Mouse (Mus musculus): ENCODE measurements around the gene Ly6g6f. TPM values are rescaled to one million over a fixed set of nuclear protein-coding genes. Genes with fewer than 3 reads are reported as not detected.

Gene Ly6g6f
- polyA plus RNA-seq, 3 experiments from 2014 or later, result not detected

GRCm38 (mm10) chr17:35077786-35078233 is 7.6 kb downstream of the Ly6g6f start, which contains the start of gene Ly6g6d:
Gene Ly6g6d, minus strand, starts transcription at chr17:35078065.
- ATAC-seq, result no peak

GRCm38 (mm10) chr17:35077285-35077684 is 8.1 kb downstream of the Ly6g6f start:
- no peak for ATAC-seq

GRCm38 (mm10) chr17:35076507-35077176 is 8.8 kb downstream of the Ly6g6f start, which contains the start of gene Ly6g6e:
Gene Ly6g6e, plus strand, starts transcription at chr17:35076902.
- ATAC-seq, result no peak

DNA sequence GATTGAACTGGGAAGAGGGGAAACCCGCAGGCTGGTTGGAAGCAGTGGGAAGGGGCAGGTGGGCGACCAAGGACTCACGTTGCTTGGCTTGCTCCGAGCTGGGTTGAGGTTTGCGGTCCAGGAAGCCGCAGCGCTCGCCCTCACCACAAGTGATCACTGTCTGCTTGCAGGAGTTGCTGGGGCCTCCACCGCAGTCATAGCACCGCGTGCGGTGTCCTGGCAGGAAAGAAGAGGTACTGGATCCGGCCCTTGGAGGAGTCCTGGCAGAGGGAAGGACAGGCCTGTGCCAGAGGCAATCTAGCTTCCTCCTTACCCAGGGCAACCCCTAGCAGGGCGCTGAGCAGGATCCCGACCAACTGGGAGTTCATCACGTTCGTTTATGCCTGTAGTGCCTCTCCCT is 11.3 kb downstream of the Ly6g6f start:
- no peak for ATAC-seq

DNA sequence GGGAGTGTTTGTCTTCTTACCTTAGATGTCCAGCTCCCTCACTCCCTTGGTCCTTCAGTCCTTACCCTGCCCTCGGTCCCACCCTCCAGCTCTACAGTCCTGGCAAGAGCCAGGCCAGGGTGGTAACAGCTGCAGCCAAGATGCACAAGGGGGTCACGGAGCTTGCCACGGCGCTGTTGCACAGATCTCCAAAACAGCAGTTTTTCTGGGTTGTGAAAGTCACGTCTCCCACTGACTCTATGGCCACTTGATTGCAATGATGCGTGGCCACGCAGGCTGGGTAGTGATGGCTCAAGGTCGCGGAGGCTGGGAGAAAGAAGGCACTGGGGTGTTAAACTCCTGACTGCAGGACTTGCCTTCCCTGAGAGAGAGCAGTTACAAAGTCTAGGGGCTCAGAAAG is 14.0 kb downstream of the Ly6g6f start:
- ATAC-seq, result no peak

DNA sequence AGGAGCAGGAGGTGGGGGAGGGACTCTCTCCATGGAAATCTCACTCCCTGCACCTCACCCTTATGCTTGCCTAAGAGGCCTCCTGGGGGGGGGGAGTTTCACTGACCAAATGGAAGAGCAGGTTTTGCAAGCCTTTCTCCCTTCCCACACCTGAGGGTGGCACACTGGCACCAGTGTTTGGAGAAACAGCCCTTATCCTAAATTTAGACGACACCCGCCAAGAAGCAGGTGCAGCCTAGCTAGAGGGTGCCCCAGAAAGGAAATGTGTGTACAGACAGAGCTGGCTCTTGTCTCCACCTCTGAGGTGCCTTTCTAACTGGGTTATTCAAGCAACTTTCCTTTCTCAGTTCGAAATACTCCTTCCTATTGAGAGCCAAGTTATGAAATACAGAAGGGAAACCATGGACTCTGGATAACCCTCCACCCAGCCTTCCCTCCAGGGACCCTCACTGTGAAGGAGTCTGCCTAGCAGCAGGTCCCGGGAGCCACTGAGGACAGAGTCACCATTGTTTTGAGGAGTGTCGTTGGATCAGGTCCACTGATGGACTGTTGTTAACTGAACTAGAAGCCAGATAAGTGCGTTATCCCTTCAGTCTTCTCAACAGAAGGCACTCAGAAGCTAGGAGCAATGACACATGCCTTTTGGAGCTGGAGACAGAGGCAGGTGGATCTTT is 14.7 kb downstream of the Ly6g6f start:
- ATAC-seq, result no peak

- ATAC-seq, result no peak
Measured at GRCm38 (mm10) chr17:35068213-35068914, 17.0 kb downstream of the Ly6g6f start.

DNA sequence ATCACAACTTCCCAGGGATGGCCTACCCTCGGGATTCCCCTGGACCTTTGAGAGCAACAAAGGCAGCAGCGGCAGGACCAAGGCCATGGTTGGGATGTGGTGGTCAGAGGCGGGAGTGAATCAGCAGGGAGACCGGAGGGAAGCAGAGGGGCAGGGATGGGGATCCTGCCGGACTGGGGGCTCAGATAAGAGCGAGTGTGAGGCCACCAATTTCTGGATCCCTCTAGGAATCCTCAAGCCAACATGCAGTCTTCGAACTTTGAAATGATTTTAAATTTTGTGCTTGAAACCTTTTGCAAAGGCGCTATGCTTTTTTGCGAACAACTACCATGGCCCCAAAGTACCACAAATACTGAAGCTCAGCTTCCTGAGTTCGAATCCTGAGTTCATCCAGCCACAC is 19.3 kb downstream of the Ly6g6f start, which contains the start of gene Mpig6b:
Gene Mpig6b, minus strand, starts transcription at position 101 of the 400 bp plus-strand sequence.
- no peak for ATAC-seq

DNA sequence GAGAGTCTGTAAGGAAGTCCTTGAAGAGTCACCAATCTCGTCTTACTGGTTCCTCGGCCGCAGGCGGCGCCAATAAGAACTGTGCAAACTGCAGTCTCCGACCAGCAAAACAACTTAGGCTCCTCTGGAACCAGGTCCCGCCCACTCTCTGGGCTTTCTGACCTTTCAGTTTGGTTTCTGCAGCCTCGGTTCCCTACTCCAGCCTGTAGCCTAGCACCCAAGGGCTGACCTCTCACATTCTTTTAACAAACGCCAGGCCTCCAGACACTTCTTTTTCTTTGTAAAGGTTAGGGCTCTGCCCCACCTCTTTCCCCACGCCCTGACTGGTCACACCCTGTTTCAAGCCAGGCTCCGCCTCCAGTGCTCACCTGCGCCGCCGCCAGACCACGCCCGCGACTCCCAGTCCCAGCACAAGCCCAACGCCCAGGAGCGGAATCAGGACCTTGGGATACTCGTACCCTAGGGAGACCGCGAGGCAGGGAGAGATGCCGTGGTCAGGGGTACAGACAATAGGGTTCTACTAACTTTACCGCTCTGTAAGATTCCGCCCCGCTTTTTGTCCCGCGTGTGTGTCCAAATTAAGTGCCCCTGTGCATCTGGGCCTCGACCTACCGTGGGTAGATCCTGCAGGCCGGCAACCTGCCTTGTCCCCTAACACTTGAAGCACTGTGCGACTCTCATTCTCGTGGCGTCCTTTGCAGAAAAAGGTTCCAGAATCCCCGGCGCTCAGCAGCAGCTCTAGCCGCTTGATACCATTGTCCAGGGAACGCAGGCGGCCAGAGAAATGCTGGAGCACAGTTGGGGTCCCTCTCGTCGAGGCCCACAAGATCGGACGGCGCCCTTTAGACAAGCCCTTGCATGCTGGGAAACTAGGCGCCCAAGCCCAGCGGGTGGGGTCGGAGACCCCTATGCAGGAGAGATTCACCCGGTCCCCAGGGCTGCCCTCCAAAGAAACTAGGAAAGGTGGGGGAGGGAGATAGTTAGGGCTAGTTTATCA is 20.2 kb downstream of the Ly6g6f start, which contains the start of gene Ly6g6c:
Gene Ly6g6c, plus strand, starts transcription at position 438 of the 997 bp plus-strand sequence.
- no peak for ATAC-seq

- no peak for ATAC-seq
Measured at GRCm38 (mm10) chr17:35064378-35064877, 21.0 kb downstream of the Ly6g6f start.

DNA sequence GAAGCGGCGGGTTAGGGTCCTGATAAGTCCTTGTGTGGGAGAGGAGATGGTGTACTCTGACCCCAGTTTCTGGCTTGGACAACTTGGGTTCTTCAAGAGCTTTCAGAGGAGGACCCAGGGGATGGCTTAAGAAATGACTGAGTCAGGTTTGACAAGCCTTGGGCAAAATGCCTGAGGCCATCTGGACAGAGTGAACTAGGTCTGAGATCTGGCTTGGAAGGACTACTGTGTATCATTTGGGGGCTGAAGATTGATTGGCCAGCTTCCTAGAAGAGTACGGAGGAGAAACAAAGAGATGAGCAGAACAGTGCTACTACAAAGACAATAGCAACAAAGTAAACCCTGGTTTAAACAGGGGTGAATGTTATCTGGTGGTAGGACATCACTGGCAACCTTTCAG is 21.9 kb downstream of the Ly6g6f start:
- ATAC-seq, result no peak

- ATAC-seq, result no peak
Measured at GRCm38 (mm10) chr17:35061299-35061698, 24.1 kb downstream of the Ly6g6f start.

DNA sequence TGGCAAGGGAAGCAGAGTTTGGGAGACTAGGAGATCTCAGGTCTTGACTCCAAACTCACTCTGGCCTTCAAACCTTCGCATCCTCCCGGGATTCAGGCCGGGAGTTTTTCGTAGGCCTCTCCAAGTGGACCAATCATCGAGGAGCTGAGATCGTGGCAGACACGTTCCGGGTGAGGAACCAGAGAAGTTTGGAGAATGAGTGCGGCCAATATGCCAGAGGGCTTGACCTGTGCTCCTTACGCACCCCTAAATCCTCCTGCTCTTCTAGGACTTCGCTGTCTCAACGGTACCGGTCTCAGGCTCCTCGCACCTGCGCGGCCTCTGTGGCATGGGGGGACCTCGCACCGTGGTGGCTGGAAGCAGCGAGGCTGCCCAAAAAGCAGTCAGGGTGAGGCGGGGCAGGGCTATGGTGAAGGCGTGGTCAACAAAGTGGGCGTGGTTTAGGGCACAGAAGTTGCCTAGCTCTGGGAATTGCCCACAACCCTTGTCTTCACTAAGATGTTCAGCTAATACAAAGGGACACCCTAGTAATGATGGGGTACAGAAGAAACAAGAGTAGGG is 24.6 kb downstream of the Ly6g6f start:
- no peak for ATAC-seq

DNA sequence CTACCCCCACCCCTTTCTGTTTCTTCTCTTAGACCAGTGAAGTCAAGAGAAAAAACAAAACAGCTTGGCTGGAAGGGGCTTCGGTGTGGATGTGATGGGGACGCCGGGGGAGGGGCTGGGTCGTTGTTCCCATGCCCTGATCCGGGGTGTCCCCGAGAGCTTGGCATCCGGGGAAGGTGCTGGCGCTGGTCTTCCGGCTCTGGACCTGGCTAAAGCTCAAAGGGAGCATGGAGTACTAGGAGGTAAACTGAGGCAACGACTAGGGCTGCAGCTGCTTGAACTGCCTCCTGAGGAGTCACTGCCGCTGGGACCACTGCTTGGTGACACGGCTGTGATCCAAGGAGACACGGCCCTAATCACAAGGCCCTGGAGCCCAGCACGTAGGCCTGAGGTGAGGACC is 25.3 kb downstream of the Ly6g6f start:
- no peak for ATAC-seq

GRCm38 (mm10) chr17:35058911-35059892 is 26.2 kb downstream of the Ly6g6f start, which contains the start of gene Ddah2:
Gene Ddah2, plus strand, starts transcription at chr17:35059035.
- peak; percentile 87 for ATAC-seq

GRCm38 (mm10) chr17:35058316-35058715 is 27.1 kb downstream of the Ly6g6f start:
- no peak for ATAC-seq

- ATAC-seq, result no peak
Measured at GRCm38 (mm10) chr17:35057090-35057489, 28.3 kb downstream of the Ly6g6f start.

DNA sequence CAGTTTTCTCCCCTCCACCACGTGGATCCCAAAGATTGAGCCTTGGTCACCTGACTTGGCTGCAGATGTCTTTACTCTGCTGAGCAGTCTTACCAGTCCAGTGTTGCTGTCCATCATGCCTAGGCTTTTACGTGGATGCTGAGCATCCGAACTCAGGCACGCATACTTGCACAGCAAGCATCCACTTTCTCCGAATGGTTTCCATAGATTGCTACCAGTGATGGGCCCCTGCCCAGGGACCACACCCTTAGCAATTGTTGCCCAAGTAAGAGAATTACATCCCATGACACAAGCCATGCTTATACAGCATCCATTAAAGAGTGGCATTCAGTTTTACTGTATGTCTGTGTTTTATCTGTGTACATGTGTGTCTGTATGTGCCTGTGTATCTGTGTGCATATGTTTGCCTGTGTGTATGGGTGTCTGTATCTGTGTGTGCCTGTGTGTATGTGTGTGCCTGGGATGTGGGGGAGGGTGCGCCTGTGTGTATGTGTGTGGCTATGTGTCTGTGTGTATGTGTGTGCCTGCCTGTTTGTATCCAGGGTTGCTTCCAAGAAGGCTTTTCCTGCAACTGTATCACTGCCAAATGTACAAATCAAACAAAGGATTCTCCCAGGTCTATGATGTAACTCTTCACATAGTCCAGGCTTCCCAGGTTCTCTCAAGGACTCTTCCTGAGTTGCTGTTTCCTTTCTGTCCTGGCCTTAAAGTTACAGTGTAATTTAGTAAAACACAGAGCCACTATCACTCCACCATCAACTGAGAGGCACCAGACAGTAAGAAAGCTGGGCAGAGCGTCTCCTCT is 29.5 kb downstream of the Ly6g6f start:
- ATAC-seq, result no peak

DNA sequence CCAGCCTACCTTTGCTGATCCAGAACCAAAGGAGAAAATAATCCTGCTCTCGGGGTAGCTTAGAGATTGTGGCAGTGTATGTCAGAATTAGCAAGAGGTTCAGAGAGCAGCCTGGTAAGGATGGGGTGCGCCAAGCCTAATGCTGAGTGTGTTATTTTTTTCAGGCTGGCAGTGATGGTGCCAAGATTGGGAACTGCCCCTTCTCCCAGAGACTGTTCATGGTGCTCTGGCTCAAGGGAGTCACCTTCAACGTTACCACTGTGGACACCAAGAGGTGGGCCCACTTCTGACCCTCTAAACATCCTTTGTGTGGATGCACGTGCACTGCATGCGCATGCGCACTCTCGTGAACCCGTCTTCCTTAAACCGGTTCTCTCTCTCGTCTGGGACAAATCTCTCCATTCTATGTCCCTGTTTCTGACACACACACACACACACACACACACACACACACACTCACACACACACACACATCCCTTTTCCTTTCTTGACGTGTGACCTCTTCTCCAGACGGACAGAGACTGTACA is 33.1 kb downstream of the Ly6g6f start:
- no peak for ATAC-seq

All from inflammation-experienced regulatory T-cells, adult 6 months (primary cell).